Comparison of ENCODE assay signal across 9 mouse cellular contexts in genomic region chr1:43112882-43113281, GRCm38 (mm10). TPM values are rescaled to one million over a fixed set of nuclear protein-coding genes. Genes with fewer than 3 reads are reported as not detected.
A peak's percentile ranks its signal among the peaks of the same experiment; 100 is the strongest.
DNase-seq lines count a peak whose midpoint lies in the region; ATAC-seq lines count a peak whose summit lies in the region.
"Had no signal": no experiment of that assay in that cellular context is flagged by ENCODE, and none has a peak within 500 bp of the region (broad histone marks: within the 10 kb centered on the region; RNA-seq: fewer than 3 reads in every experiment).

No protein-coding gene starts in this region.

- H3K4me1 ChIP-seq in midbrain, embryonic 14.5 days (ENCODE audit: control insufficient read depth, insufficient read depth, low read length), result no peaks in the 10 kb centered on the region
- H3K4me1 ChIP-seq in midbrain, embryonic 11.5 days (ENCODE audit: control insufficient read depth, insufficient read depth, low read length), result no peaks in the 10 kb centered on the region
- H3K4me1 ChIP-seq in liver, embryonic 11.5 days (replicated peaks; ENCODE audit: control insufficient read depth, insufficient read depth, low read length), result peaks cover 4% of the 10 kb centered on the region; the same call in 1 of the 2 replicates
- H3K4me1 ChIP-seq: midbrain, embryonic 12.5 days had no signal

- no peak for ATAC-seq in midbrain, embryonic 14.5 days (ENCODE audit: low FRiP score, low TSS enrichment)
- no peak for ATAC-seq in midbrain, embryonic 11.5 days (ENCODE audit: low FRiP score)
- 0 out of 2 replicates have a peak, but pooled peaks have one; percentile 20 for ATAC-seq in liver, embryonic 11.5 days (replicated peaks; ENCODE audit: low FRiP score)

- H3K36me3 ChIP-seq in midbrain, embryonic 14.5 days (ENCODE audit: control insufficient read depth, insufficient read depth, low read length), result peaks cover 67% of the 10 kb centered on the region
- H3K36me3 ChIP-seq in midbrain, embryonic 11.5 days (ENCODE audit: control insufficient read depth, insufficient read depth, low read length), result peaks cover 11% of the 10 kb centered on the region
- peaks cover 21% of the 10 kb centered on the region for H3K36me3 ChIP-seq in liver, embryonic 11.5 days (ENCODE audit: control insufficient read depth, insufficient read depth, low read length)

- H3K27me3 ChIP-seq in midbrain, embryonic 14.5 days (ENCODE audit: control insufficient read depth, insufficient read depth, low read length), result no peaks in the 10 kb centered on the region
- no peaks in the 10 kb centered on the region for H3K27me3 ChIP-seq in midbrain, embryonic 11.5 days (ENCODE audit: control insufficient read depth, insufficient read depth, low read length)
- H3K27me3 ChIP-seq in liver, embryonic 11.5 days (replicated peaks; ENCODE audit: control insufficient read depth, insufficient read depth, low read length), result no peaks in the 10 kb centered on the region
- H3K27me3 ChIP-seq: midbrain, embryonic 12.5 days had no signal

- DNase-seq in midbrain, embryonic 14.5 days, result peak; percentile 85
- DNase-seq in midbrain, embryonic 11.5 days (ENCODE audit: low spot score, missing footprints), result no peak
- peak; percentile 83 for DNase-seq in adipocyte (ENCODE audit: low spot score)
- peak; percentile 76 for DNase-seq in embryo, embryonic 10 days (ENCODE audit: low spot score)
- peak; percentile 58 for DNase-seq in induced T-regulatory cell, adult 2 months (ENCODE audit: low read depth)
- DNase-seq in liver, embryonic 11.5 days (ENCODE audit: low spot score), result no peak
- peak; percentile 73 for DNase-seq in right cerebral cortex, adult 18-20 months

- H3K4me3 ChIP-seq in midbrain, embryonic 14.5 days (replicated peaks; ENCODE audit: low read depth, low read length), result no peak overlapping the region
- no peak overlapping the region for H3K4me3 ChIP-seq in midbrain, embryonic 11.5 days (ENCODE audit: low read depth, low read length)
- H3K4me3 ChIP-seq in liver, embryonic 11.5 days (ENCODE audit: low read depth, low read length), result no peak overlapping the region
- H3K4me3 ChIP-seq: erythroblast, embryonic 14.5 days; midbrain, embryonic 12.5 days had no signal

- 90% methylated on average over 2 of the region's 2 CpGs for WGBS in midbrain, embryonic 14.5 days
- WGBS in midbrain, embryonic 11.5 days, result 88% methylated on average over 2 of the region's 2 CpGs
- 88% methylated on average over 2 of the region's 2 CpGs for WGBS in liver, embryonic 11.5 days

- no peak overlapping the region for H3K27ac ChIP-seq in midbrain, embryonic 14.5 days (replicated peaks; ENCODE audit: low read depth, low read length)
- no peak overlapping the region for H3K27ac ChIP-seq in midbrain, embryonic 11.5 days (ENCODE audit: low read depth, low read length)
- no peak overlapping the region for H3K27ac ChIP-seq in liver, embryonic 11.5 days (ENCODE audit: low read depth, low read length)
- H3K27ac ChIP-seq: midbrain, embryonic 12.5 days had no signal

- no peak overlapping the region for H3K9ac ChIP-seq in midbrain, embryonic 14.5 days (replicated peaks; ENCODE audit: low read length)
- no peak overlapping the region for H3K9ac ChIP-seq in midbrain, embryonic 11.5 days (ENCODE audit: low read length)
- no peak overlapping the region for H3K9ac ChIP-seq in liver, embryonic 11.5 days (ENCODE audit: low read depth, low read length)
- H3K9ac ChIP-seq: midbrain, embryonic 12.5 days had no signal

- H3K9me3 ChIP-seq in midbrain, embryonic 14.5 days (ENCODE audit: control insufficient read depth, low read length), result no peaks in the 10 kb centered on the region
- H3K9me3 ChIP-seq in midbrain, embryonic 11.5 days (ENCODE audit: control insufficient read depth, low read length), result no peaks in the 10 kb centered on the region
- H3K9me3 ChIP-seq in liver, embryonic 11.5 days (ENCODE audit: control insufficient read depth, low read length), result no peaks in the 10 kb centered on the region
- H3K9me3 ChIP-seq: midbrain, embryonic 12.5 days had no signal

- H3K4me2 ChIP-seq in midbrain, embryonic 14.5 days (ENCODE audit: low read length), result no peak overlapping the region
- H3K4me2 ChIP-seq in midbrain, embryonic 11.5 days, result no peak overlapping the region
- H3K4me2 ChIP-seq in liver, embryonic 11.5 days, result no peak overlapping the region
- H3K4me2 ChIP-seq: midbrain, embryonic 12.5 days had no signal

RNA-seq across cellular contexts. Expression of gene AI597479, which starts 14.4 kb away (rescaled TPM):
- polyA plus RNA-seq in midbrain, embryonic 14.5 days (2014; fragmentation: Nextera tagmentation; extraction: Ambion mirVana), result 47.6 and 60.1 TPM in 2 replicates
- 41.7 and 48.1 TPM in 2 replicates for polyA plus RNA-seq in midbrain, embryonic 11.5 days (2014; fragmentation: Nextera tagmentation; extraction: Ambion mirVana)
- 21.5 and 24.0 TPM in 2 replicates for polyA plus RNA-seq in liver, embryonic 11.5 days (2014; fragmentation: Nextera tagmentation; extraction: Ambion mirVana)

RNA-seq across cellular contexts. Expression of gene Tgfbrap1, which starts 14.4 kb away (rescaled TPM):
- polyA plus RNA-seq in midbrain, embryonic 14.5 days (2014; fragmentation: Nextera tagmentation; extraction: Ambion mirVana), result 17.2 and 21.9 TPM in 2 replicates
- 13.3 and 13.8 TPM in 2 replicates for polyA plus RNA-seq in midbrain, embryonic 11.5 days (2014; fragmentation: Nextera tagmentation; extraction: Ambion mirVana)
- polyA plus RNA-seq in liver, embryonic 11.5 days (2014; fragmentation: Nextera tagmentation; extraction: Ambion mirVana), result 11.4 and 11.7 TPM in 2 replicates

Comparison
In these comparisons a context has a peak if more than half of its experiments do, and no peak if none do; other contexts are left out.
1. DNase-seq: peak in midbrain, embryonic 14.5 days (single experiment), adipocyte (single experiment), embryo, embryonic 10 days (single experiment), induced T-regulatory cell, adult 2 months (single experiment) and right cerebral cortex, adult 18-20 months (single experiment); none in midbrain, embryonic 11.5 days (single experiment) and liver, embryonic 11.5 days (single experiment).